Mouse (Mus musculus): Measurements from ENCODE around the gene T2.

Gene T2

DNA sequence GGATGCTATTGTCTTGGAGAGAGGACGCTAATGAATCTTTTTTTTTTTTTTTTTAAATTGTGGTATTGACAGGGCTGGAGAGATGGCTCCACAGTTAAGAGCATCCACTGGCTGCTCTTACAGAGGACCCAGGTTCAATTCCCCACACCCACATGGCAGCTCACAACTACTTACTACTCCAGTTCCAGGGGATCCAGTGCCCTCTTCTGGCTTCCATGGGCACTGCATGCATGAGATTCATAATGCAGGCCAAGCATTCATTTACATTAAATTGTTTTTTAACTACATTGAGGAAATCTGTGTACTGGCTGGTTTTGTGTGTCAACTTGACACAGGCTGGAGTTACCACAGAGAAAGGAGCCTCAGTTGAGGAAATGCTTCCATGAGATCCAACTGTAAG, 64.9 kb downstream of the T2 start:
- no peak for DNase-seq (ENCODE audit: low spot score)

GRCm38 (mm10) chr17:8421517-8421916, 65.7 kb downstream of the T2 start:
- no peak for DNase-seq (ENCODE audit: low spot score)

- peak; percentile 29 for DNase-seq (ENCODE audit: low spot score)
Observed at GRCm38 (mm10) chr17:8423283-8423682, 67.5 kb downstream of the T2 start.

DNA sequence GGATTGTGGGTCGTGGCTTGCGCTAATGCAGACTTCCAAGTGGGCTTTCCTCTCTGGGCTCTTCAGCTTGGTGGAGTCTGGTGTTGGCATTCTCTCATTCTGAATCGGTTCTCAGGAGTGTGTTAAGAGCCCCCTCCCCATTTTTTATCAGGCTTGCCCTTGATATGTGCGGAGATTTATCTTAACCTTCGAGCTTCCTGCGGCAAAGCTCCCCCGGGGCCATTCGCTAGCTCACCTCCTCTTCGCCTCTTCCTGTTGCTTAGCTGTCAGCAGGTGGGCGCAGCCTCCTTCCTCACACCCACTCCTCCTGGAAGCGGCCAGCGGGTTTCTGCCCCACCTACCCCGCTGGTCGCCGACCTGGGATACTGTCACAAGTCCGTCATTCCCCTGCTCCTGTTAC, 73.6 kb downstream of the T2 start:
- DNase-seq (ENCODE audit: low spot score): no peak

DNA sequence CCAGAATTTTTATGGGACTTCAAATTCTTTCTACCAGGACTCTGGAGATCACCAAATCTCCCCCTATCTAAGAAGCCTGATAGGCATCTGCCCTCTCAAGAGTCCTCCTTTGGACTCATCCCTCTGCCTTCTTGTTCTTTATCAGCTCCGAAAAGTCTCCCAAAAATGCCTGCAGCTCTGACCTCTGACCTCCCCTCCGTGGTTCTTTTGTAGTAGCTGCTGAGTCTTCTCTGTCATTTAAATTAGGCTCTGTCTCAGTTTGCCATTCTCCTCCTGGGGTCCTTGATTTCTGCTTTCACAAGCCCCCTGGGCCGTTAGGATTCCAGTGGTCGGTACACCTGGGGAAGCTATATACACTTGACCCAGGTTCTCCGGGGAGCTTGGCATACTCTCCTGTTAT, 74.1 kb downstream of the T2 start:
- no peak for DNase-seq (ENCODE audit: low spot score)

DNA sequence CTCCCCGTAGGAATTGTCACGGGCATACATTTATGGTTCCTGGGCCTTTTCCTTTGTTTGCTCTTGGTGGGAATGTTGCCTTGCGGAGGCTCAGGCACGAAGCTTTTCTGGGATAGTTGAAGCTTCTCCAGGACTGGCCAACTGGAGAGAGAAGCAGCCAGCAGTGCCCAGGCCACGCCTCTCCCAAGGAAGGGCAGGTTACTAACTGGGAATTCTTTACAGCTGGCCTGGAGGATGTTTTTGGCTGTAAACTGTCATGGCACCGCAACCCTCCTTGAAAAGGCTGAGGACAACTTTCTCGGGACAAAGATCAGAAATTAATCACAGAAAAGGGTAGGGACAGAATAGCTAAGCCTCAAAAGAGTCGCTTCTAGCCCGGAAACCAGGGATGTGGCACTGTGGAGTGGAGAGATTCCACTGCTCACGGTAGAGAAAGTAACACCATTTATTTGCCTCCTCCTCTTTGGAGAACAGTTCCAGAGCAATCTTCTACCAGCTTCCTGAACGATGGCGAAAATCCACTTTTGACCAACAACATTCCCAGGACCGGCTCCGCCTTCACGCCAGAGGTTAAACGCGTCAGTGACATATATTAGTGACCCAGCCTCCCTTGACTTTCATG, 76.5 kb downstream of the T2 start:
- no peak for DNase-seq (ENCODE audit: low spot score)

- no peak for DNase-seq (ENCODE audit: low spot score)
Observed at GRCm38 (mm10) chr17:8433121-8433977, 77.6 kb downstream of the T2 start.

DNA sequence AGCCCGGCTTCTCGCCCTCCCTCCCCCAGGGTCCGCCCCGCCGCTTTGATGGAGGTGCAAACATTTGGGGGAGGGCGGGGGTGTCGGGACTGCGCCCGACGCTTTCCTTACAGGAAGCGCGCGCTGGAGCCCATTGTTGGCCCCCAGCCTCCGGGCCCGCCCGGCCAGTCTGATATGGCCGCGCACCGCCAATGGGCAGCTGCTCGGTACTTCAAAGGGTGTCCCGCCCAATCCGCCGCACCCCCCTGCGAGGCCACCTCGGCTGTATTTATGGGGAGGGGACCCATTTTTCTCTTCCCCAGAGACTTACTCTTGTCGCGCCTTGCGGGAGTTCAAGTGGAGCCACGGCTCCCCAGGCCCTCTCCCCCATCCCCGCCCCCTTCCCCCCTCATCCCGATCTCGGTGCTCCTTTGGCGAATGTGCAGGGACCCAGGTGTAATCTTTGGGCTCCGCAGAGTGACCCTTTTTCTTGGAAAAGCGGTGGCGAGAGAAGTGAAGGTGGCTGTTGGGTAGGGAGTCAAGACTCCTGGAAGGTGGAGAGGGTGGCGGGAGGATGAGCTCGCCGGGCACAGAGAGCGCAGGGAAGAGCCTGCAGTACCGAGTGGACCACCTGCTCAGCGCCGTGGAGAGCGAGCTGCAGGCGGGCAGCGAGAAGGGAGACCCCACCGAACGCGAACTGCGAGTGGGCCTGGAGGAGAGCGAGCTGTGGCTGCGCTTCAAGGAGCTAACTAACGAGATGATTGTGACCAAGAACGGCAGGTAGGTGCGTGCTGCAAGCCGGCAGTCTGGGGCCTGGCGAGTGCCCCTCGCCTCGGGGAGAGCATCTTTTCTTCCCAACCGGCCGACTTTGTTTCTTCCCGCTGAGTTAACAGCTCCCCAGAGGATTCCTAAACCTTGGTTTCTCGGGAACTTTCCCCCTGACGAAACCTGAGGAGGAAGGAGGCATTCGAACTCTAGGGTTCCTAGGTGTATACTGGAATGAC, 78.5 kb downstream of the T2 start, which contains the start of gene T:
Gene T (plus strand): TSS at position 446 of the 983 bp plus-strand sequence.
- no peak for DNase-seq (ENCODE audit: low spot score)

DNA sequence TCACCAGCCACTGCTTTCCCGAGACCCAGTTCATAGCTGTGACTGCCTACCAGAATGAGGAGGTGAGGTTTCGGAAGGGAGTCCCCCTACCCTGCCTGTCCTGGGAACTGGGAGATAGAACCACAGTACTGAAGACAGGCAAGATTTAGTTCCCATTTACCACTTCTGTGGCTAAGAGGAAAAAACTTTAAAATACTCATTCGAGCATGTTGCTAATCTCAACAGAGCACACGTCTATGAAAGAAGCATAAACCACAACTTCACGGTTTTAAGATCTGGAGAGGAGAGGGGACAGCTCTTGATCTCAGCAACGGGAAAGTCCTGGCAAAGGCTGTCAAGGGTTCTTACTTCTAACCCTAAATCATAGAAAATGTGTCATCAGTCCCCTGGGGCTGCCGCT, 80.4 kb downstream of the T2 start:
- no peak for DNase-seq (ENCODE audit: low spot score)

DNA sequence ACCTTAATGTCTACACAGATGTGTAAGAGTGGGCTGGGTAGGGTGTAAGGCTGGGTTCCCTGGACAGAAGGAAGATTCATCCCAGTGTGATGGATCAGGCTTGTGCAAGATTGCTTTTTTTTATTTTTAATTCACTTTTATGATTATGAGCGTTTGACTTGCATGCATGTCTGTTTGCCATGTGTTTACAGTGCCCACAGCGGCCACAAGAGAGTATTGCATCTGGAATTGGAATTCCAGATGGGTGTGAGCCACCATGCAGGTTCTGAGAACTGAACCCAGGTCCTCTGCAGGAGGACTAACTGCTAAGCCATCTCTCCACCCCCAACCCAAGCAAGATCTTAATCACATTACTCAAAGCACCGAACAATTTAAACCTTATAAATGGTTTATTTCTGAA, 88.3 kb downstream of the T2 start:
- no peak for DNase-seq (ENCODE audit: low spot score)

- DNase-seq (ENCODE audit: low spot score): no peak
Observed at GRCm38 (mm10) chr17:8447676-8448192, 91.9 kb downstream of the T2 start.

GRCm38 (mm10) chr17:8448324-8448723, 92.5 kb downstream of the T2 start:
- no peak for DNase-seq (ENCODE audit: low spot score)

- no peak for DNase-seq (ENCODE audit: low spot score)
Observed at GRCm38 (mm10) chr17:8455196-8455595, 99.4 kb downstream of the T2 start.

- no peak for DNase-seq (ENCODE audit: low spot score)
Observed at GRCm38 (mm10) chr17:8455601-8456000, 99.8 kb downstream of the T2 start.

- no peak for DNase-seq (ENCODE audit: low spot score)
Observed at GRCm38 (mm10) chr17:8456856-8457460, 101.2 kb downstream of the T2 start.

- DNase-seq (ENCODE audit: low spot score): no peak
Observed at GRCm38 (mm10) chr17:8461568-8461967, 105.8 kb downstream of the T2 start.

- no peak for DNase-seq (ENCODE audit: low spot score)
Observed at GRCm38 (mm10) chr17:8463482-8464128, 107.8 kb downstream of the T2 start.

DNA sequence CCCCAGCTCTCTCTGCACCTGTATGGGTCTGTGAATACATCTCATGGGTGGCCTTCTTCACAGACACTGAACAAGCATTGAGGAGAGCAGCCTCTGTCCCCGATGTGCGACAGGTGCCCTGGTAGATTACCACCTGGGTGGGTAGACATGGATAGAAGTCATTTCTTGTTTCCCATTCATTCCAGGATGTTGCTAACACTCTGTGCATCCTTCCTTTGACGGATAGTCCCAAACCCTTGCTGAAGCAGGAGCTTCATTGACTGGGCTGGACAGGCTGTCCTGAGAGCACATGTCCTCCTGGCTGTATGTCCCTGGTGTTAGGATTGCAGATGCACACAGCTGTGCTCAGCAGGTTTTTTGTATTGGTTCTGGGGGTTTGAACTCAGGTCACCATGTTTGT, 112.0 kb downstream of the T2 start:
- DNase-seq (ENCODE audit: low spot score): no peak

GRCm38 (mm10) chr17:8468716-8469344, 113.0 kb downstream of the T2 start:
- peak; percentile 73 for DNase-seq (ENCODE audit: low spot score)
